Mouse (Mus musculus) forebrain, postnatal 0 days (tissue): ENCODE results near the gene Rrnad1. TPM values are rescaled to one million over a fixed set of nuclear protein-coding genes. Genes with fewer than 3 reads are reported as not detected.

Experiments
- ATAC-seq: fragments of 200-750 bp; cut with Nextera tagmentation; 2 replicates; pipeline ENCODE4 v1.8.0; 2017; ENCODE audit warnings: mild to moderate bottlenecking, moderate library complexity
- DNase-seq: peaks from one replicate; pipeline ENCODE4 v3.0.0-alpha.2; 2015
- H3K27ac ChIP-seq: fragments of 300-500 bp; sonication (generic); 2 replicates; pipeline ENCODE4 v1.5.1; 2014; ENCODE audit warnings: low read depth, mild to moderate bottlenecking, antibody characterized with exemption, low read length, moderate library complexity, mixed read lengths
- H3K27me3 ChIP-seq: fragments of 300-500 bp; sonication (generic); 2 replicates; pipeline ENCODE4 v1.6.1; 2014; ENCODE audit warnings: mild to moderate bottlenecking, low read length, mixed read lengths; ENCODE audit not compliant: insufficient read depth
- H3K36me3 ChIP-seq: fragments of 300-500 bp; sonication (generic); 2 replicates; pipeline ENCODE4 v1.6.1; 2014; ENCODE audit warnings: mild to moderate bottlenecking, moderate library complexity; ENCODE audit not compliant: insufficient read depth
- H3K4me1 ChIP-seq: fragments of 300-500 bp; sonication (generic); 2 replicates; pipeline ENCODE4 v1.6.1; 2014; ENCODE audit warnings: antibody characterized with exemption; ENCODE audit not compliant: insufficient read depth
- H3K4me2 ChIP-seq: fragments of 300-500 bp; sonication (generic); 2 replicates; pipeline ENCODE4 v1.6.1; 2014; ENCODE audit warnings: low read depth, mild to moderate bottlenecking, moderate library complexity
- H3K4me3 ChIP-seq: fragments of 300-500 bp; sonication (generic); 2 replicates; pipeline ENCODE4 v1.5.1; 2014; ENCODE audit warnings: low read depth, low read length, mixed read lengths
- H3K9ac ChIP-seq: fragments of 300-500 bp; sonication (generic); 2 replicates; pipeline ENCODE4 v1.6.1; 2014; ENCODE audit warnings: mild to moderate bottlenecking
- H3K9me3 ChIP-seq: fragments of 300-500 bp; sonication (generic); 2 replicates; pipeline ENCODE4 v1.6.1; 2016; ENCODE audit warnings: low read length
- CTCF ChIP-seq: sonication (generic); IDR thresholded peaks from 2 replicates; pipeline ENCODE4 v1.5.1; 2016; ENCODE audit warnings: antibody characterized with exemption, control low read depth, low read depth
- WGBS: fragments of 180-500 bp; shearing (Covaris S2); extraction: QIAGEN DNeasy Blood & Tissue Kit; methylation state at CpG from one replicate; pipeline ENCODE4 v1.1.7; 2014; 5-methylcytosine and 5-hydroxymethylcytosine counted together
- polyA plus RNA-seq: library from polyadenylated mRNA; unstranded; fragments of >200 nt; fragmentation: Nextera tagmentation; extraction: Ambion mirVana; gene quantifications from 2 replicates; pipeline ENCODE4 v1.2.1, GENCODE M21; 2015
- total RNA-seq: library from RNA; depleted of rRNA; stranded (reverse); fragments of >200 nt; gene quantifications from 2 replicates; pipeline ENCODE4 v1.2.3, GENCODE M21; 2014; rRNA removed

The Rrnad1 gene
- total and polyA plus RNA-seq, 2 experiments from 2014 or later, result 15.6 to 31.8 TPM

DNA sequence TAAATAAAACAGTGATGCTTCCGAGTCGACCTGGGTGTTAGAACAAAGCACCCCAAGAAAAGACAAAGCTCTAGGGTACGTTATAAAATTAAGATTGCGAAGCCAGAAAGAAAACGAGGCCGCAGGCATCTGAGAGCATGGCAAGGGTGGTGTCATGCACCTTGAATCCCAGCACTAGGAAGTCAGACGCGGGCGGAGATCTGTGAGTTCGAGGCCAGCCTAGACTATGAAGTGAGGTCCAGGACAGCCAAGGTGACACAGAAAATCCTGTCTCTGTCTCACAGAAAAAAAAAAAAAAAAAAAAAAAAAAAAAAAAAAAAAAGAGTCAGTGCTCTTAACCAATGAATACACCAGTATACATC lies 44.5 kb downstream of the Rrnad1 start:
- Histone ChIP-seq H3K4me3 (peak overlapping the region; percentile 43), H3K9ac (peak overlapping the region; percentile 40; the same call in 1 of the 2 replicates), H3K27me3 (no peaks in the 10 kb centered on the region), H3K4me2 (peak overlapping the region; percentile 46), H3K4me1 (peaks cover 15% of the 10 kb centered on the region), H3K27ac (peak overlapping the region; percentile 54), H3K36me3 (no peaks in the 10 kb centered on the region), H3K9me3 (0 out of 2 replicates have a peak, but pooled peaks cover 4% of the 10 kb centered on the region)
- TF ChIP-seq CTCF, result no peak
- WGBS, result 16% methylated on average over 10 of the region's 10 CpGs
- DNase-seq (no peak), ATAC-seq (no peak; the same call in 1 of the 2 replicates)

DNA sequence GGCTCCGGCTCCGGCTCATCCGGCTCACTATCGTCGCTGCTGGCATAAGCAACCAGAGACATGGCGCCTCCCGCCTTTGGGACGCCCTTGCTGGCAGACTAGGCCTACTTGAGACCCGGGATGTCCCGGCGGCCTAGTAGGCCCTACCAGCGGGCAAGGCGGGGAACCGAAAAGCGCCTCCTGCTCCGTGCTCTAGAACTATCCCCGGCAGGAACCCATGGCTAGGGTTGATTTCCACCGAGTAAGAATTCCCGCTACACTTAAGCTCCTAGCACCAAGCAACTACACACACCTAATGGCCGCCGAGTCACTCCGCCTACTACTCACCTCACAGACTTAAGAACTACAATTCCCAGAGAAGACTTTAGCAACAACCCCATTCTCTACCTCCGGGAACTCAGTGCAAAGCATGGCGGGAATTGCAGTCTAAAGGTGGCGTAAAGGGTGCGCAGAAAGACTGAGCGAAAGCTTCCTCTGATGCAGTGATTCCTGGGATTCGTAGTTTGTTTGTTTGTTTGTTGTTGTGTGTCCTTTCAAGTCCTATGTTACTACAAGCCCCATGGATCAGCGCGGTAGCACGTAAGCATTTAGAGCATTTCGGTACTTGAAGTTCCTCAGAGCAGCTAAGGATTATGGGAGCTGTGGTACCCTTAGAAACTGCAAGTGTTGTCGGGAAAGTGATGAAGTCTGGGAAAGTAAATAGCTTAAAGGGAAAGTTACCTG lies 45.1 kb downstream of the Rrnad1 start, which contains the start of gene Prcc:
TSS of gene Prcc (minus strand) at position 328 of the 723 bp plus-strand sequence.
- Histone ChIP-seq H3K4me1 (peaks cover 15% of the 10 kb centered on the region), H3K27me3 (no peaks in the 10 kb centered on the region), H3K36me3 (no peaks in the 10 kb centered on the region), H3K9ac (peak within 1 kb of the TSS; percentile 86), H3K4me2 (peak within 1 kb of the TSS; percentile 88), H3K4me3 (peak within 1 kb of the TSS; percentile 96), H3K27ac (peak within 1 kb of the TSS; percentile 86), H3K9me3 (0 out of 2 replicates have a peak, but pooled peaks cover 4% of the 10 kb centered on the region)
- ATAC-seq, result peak; percentile 98
- WGBS, result 2% methylated on average over 33 of the region's 33 CpGs
- TF ChIP-seq CTCF, result peak; percentile 21; the same call in 1 of the 2 replicates
- DNase-seq, result peak; percentile 98

DNA sequence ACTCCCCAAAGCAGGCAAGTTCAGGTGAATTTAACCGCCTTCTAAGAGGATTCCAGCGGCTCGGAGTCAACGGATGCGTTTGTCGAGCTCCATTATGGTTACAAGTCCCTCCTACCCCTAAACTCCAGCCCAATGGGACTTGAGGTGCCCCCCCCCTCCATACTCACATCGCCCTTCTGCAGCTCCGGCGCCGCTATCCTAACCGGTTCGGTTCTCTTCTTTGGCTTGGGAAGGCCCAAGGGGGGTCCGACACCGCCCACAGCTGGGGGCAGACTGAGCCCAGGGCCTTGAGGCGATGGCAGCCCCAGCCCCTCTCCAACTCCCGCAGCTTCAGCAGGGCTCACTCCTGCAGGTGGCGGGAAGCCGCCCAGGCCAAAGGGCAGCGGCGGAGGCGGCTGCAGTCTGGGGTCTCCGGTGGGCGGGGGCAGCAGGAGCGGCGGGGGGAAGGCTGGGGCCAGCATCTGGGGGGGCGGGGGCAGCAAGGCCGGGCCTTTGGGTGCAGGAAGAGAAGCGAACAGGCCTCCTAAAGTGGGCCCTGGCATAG lies 45.7 kb downstream of the Rrnad1 start:
- H3K4me3 ChIP-seq, result peak overlapping the region; percentile 96
- ATAC-seq, result no peak
- no peak for TF ChIP-seq CTCF
- peak overlapping the region; percentile 86 for H3K27ac ChIP-seq
- peak overlapping the region; percentile 88 for H3K4me2 ChIP-seq
- no peaks in the 10 kb centered on the region for H3K27me3 ChIP-seq
- H3K36me3 ChIP-seq, result 0 out of 2 replicates have a peak, but pooled peaks cover 1% of the 10 kb centered on the region
- peaks cover 15% of the 10 kb centered on the region for H3K4me1 ChIP-seq
- peak; percentile 51 for DNase-seq
- H3K9ac ChIP-seq, result peak overlapping the region; percentile 86
- WGBS, result 1% methylated on average over 24 of the region's 28 CpGs
- H3K9me3 ChIP-seq, result 0 out of 2 replicates have a peak, but pooled peaks cover 4% of the 10 kb centered on the region

DNA sequence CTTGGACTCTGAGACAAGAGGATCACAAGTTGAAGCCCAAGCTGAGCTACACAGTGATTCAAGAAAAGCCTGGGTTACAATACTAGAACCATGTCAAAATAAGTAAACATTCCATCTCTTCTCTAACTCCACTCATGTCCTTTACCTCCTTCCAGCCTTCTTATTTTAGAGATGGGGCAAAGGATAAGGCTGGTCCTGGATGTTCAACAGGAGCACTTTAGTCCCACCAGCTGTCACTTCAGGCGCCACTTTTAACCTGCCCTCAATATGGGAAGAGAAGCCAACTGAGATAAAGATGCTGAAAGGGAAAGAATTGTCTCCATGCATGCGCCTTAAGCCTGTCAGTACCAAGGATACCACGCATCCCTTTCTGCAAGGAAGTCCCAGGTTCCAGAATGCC lies 46.2 kb downstream of the Rrnad1 start:
- Histone ChIP-seq H3K4me2 (peak overlapping the region; percentile 88), H3K9me3 (0 out of 2 replicates have a peak, but pooled peaks cover 4% of the 10 kb centered on the region), H3K4me1 (peaks cover 15% of the 10 kb centered on the region), H3K9ac (peak overlapping the region; percentile 86), H3K27me3 (no peaks in the 10 kb centered on the region), H3K36me3 (0 out of 2 replicates have a peak, but pooled peaks cover 3% of the 10 kb centered on the region), H3K4me3 (peak overlapping the region; percentile 96), H3K27ac (no peak overlapping the region)
- 9% methylated on average over 3 of the region's 3 CpGs for WGBS
- no peak for ATAC-seq
- no peak for DNase-seq
- TF ChIP-seq CTCF, result no peak

DNA sequence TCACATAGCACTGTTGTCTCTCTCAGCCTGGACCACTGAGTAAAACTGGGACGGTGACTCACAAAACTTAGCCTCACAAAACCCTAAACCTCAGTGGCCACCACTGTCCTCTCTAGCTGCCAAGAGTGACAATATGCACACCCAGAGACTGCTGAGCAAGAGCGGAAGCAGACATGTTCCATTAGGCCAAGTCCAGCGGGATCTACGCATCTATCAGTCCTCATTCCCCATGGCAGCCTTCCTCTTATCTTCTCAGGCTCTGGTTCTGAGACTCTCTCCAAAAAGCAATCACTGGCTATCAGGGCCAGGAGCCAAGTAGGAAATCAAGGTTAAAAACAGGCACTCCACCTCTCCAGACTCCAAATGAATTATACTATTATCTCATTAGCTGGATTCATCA lies 52.8 kb downstream of the Rrnad1 start:
- H3K4me3 ChIP-seq, result no peak overlapping the region
- H3K36me3 ChIP-seq, result 0 out of 2 replicates have a peak, but pooled peaks cover 5% of the 10 kb centered on the region
- no peak for TF ChIP-seq CTCF
- no peak overlapping the region for H3K9ac ChIP-seq
- no peaks in the 10 kb centered on the region for H3K4me1 ChIP-seq
- H3K27me3 ChIP-seq, result no peaks in the 10 kb centered on the region
- H3K27ac ChIP-seq, result no peak overlapping the region
- H3K9me3 ChIP-seq, result no peaks in the 10 kb centered on the region
- no peak for DNase-seq
- ATAC-seq, result no peak
- no peak overlapping the region for H3K4me2 ChIP-seq
- 94% methylated on average over 4 of the region's 4 CpGs for WGBS

Other genes starting within 250 kb of the Rrnad1 start
- 2.2 and 3.0 TPM in 2 replicates for gene Lrrc71, start 182.1 kb downstream of the Rrnad1 start, total RNA-seq
- gene Lrrc71, start 182.1 kb downstream of the Rrnad1 start, polyA plus RNA-seq, result 0.77 and 1.6 TPM in 2 replicates
- gene Ntrk1, start 135.6 kb downstream of the Rrnad1 start, total RNA-seq, result 1.5 and 2.2 TPM in 2 replicates
- gene Ntrk1, start 135.6 kb downstream of the Rrnad1 start, polyA plus RNA-seq, result 1.7 and 2.9 TPM in 2 replicates
- gene Insrr, start 133.8 kb downstream of the Rrnad1 start, total RNA-seq, result 0.54 and 8.7 TPM in 2 replicates
- gene Insrr, start 133.8 kb downstream of the Rrnad1 start, polyA plus RNA-seq, result 0.23 TPM in 2 replicates
- gene Pear1, start 106.4 kb downstream of the Rrnad1 start, total RNA-seq, result 10.4 and 12.3 TPM in 2 replicates
- 4.3 and 4.9 TPM in 2 replicates for gene Pear1, start 106.4 kb downstream of the Rrnad1 start, polyA plus RNA-seq
- not detected in 2 replicates for gene Sh2d2a, start 84.0 kb downstream of the Rrnad1 start, total RNA-seq
- not detected in 2 replicates for gene Sh2d2a, start 84.0 kb downstream of the Rrnad1 start, polyA plus RNA-seq
- 74.2 and 77.1 TPM in 2 replicates for gene Prcc, start 45.1 kb downstream of the Rrnad1 start, total RNA-seq
- 20.6 and 23.0 TPM in 2 replicates for gene Prcc, start 45.1 kb downstream of the Rrnad1 start, polyA plus RNA-seq
- 116 and 121 TPM in 2 replicates for gene Hdgf, start 24.4 kb downstream of the Rrnad1 start, total RNA-seq
- 147 and 160 TPM in 2 replicates for gene Hdgf, start 24.4 kb downstream of the Rrnad1 start, polyA plus RNA-seq
- 47.0 and 68.4 TPM in 2 replicates for gene Mrpl24, start 11.2 kb downstream of the Rrnad1 start, total RNA-seq
- 43.4 and 45.7 TPM in 2 replicates for gene Mrpl24, start 11.2 kb downstream of the Rrnad1 start, polyA plus RNA-seq
- 29.1 and 31.9 TPM in 2 replicates for gene Isg20l2, start 403 bp downstream of the Rrnad1 start, total RNA-seq
- gene Isg20l2, start 403 bp downstream of the Rrnad1 start, polyA plus RNA-seq, result 16.1 and 19.3 TPM in 2 replicates
- gene Crabp2, start 17.9 kb upstream of the Rrnad1 start, total RNA-seq, result 16.8 and 17.4 TPM in 2 replicates
- 24.7 and 28.1 TPM in 2 replicates for gene Crabp2, start 17.9 kb upstream of the Rrnad1 start, polyA plus RNA-seq
- gene Nes, start 40.4 kb upstream of the Rrnad1 start, total RNA-seq, result 32.4 and 39.2 TPM in 2 replicates
- 14.5 and 17.9 TPM in 2 replicates for gene Nes, start 40.4 kb upstream of the Rrnad1 start, polyA plus RNA-seq
- 140 and 146 TPM in 2 replicates for gene Bcan, start 69.5 kb upstream of the Rrnad1 start, total RNA-seq
- gene Bcan, start 69.5 kb upstream of the Rrnad1 start, polyA plus RNA-seq, result 99.1 and 133 TPM in 2 replicates
- 0.38 and 0.92 TPM in 2 replicates for gene Hapln2, start 96.9 kb upstream of the Rrnad1 start, total RNA-seq
- gene Hapln2, start 96.9 kb upstream of the Rrnad1 start, polyA plus RNA-seq, result 0.31 and 0.69 TPM in 2 replicates
- 9.8 and 10.6 TPM in 2 replicates for gene Gpatch4, start 112.4 kb upstream of the Rrnad1 start, total RNA-seq
- gene Gpatch4, start 112.4 kb upstream of the Rrnad1 start, polyA plus RNA-seq, result 34.6 and 35.5 TPM in 2 replicates
- gene Naxe, start 127.8 kb upstream of the Rrnad1 start, total RNA-seq, result 78.9 and 81.6 TPM in 2 replicates
- 161 and 170 TPM in 2 replicates for gene Naxe, start 127.8 kb upstream of the Rrnad1 start, polyA plus RNA-seq
- gene Ttc24, start 147.6 kb upstream of the Rrnad1 start, total RNA-seq, result 0.05 and 0.08 TPM in 2 replicates
- gene Ttc24, start 147.6 kb upstream of the Rrnad1 start, polyA plus RNA-seq, result not detected in 2 replicates
- 3.1 and 6.8 TPM in 2 replicates for gene Iqgap3, start 151.3 kb upstream of the Rrnad1 start, total RNA-seq
- gene Iqgap3, start 151.3 kb upstream of the Rrnad1 start, polyA plus RNA-seq, result 1.6 and 2.0 TPM in 2 replicates
- 45.0 and 53.0 TPM in 2 replicates for gene Mef2d, start 211.7 kb upstream of the Rrnad1 start, total RNA-seq
- 30.9 and 34.0 TPM in 2 replicates for gene Mef2d, start 211.7 kb upstream of the Rrnad1 start, polyA plus RNA-seq